Mouse (Mus musculus): ENCODE results near the gene Hoxc6. TPM values are rescaled to one million over a fixed set of nuclear protein-coding genes. Genes with fewer than 3 reads are reported as not detected.

Hoxc6 gene
- total RNA-seq, 2 experiments from 2014 or later: not detected

DNA sequence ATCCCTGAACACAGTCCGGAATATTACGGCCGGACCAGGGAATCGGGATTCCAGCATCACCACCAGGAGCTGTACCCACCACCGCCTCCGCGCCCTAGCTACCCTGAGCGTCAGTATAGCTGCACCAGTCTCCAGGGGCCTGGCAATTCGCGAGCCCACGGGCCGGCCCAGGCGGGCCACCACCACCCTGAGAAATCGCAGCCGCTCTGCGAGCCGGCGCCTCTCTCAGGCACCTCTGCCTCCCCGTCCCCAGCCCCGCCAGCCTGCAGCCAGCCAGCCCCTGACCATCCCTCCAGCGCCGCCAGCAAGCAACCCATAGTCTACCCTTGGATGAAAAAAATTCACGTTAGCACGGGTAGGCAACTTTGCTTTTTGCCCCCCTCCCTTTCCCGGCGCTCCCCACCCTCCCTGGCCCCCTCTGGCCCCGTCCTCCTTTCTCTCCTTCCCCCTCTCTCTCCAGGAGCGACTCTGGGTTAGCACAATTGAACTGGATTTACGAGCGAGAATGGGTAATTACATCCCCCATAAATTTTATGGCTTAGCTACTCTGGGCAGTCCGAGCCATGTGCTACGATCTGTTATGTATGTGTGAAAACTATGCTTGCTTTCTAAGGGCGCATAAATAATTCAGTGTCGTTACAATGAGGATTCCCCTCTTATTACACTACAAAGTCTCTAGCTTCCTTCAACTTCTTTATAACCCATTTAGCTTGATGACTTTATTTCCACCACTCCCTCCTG lies 36.9 kb downstream of the Hoxc6 start:
- DNase-seq (ENCODE audit: low spot score in 2 of 2): no peak

- no peak for DNase-seq (ENCODE audit: low spot score in 2 of 2)
Measured at GRCm38 (mm10) chr15:103035548-103035881, 37.5 kb downstream of the Hoxc6 start.

- DNase-seq (ENCODE audit: low spot score in 2 of 2): no peak
Measured at GRCm38 (mm10) chr15:103037579-103037978, 39.5 kb downstream of the Hoxc6 start.

DNA sequence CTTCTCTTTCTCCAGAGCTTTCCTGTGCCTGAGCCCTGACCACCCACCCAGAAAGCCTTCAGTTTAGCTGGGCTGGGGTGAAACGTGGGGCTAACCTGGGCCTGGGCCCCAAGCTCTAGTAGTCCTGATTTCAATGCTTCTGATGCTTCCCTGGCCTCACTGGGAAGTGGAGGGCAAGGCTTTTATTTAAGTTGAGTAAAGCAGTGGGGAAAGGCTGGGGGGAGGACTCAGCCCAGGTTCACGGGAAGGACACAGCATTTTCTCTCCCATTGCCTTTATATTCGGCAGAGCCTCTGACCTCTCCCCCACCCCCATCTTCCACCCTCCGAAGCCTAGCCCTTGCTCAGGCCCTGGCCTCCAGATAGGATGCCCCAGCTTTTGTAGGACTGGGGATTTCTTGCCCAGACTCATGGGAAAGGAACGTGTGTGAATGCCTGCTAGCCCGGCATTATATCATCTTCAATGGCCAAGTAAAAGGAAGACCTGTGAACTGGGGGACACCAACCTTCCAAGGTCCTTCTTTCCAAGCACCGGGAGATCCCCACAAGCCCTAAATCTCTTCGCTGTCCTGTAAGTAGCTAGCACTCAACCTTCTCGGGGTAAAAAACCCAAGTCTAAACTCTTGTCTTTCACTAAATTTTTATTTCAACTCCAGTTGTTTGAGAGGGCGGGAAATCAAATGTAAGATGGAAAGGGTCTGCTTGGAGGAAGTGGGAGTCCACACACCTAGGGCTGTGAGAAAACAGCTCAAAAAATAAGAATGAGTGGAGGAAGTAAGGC lies 40.8 kb downstream of the Hoxc6 start:
- DNase-seq (ENCODE audit: low spot score in 2 of 2): no peak

DNA sequence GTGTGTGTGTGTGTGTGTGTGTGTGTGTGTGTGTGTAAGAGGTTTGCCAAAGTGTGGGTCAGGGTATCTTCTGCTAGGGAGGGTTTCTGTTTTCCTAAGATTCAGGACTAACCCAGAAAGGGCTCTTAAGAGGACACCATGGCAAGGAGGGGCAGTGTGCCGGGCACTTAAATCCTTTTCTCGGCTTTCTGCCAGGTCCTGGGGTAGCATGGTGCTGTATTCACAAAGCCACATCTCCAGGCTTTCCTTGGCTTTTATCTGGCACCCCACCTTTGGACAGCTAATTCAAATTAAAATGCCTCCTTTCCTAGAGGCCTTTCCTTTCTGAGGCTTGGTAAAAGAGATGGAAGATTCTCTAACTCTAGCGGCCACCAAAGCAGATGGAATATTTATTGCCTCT lies 41.6 kb downstream of the Hoxc6 start:
- no peak for DNase-seq (ENCODE audit: low spot score in 2 of 2)

- DNase-seq (ENCODE audit: low spot score in 2 of 2): no peak
Measured at GRCm38 (mm10) chr15:103040601-103041000, 42.5 kb downstream of the Hoxc6 start.

- no peak for DNase-seq (ENCODE audit: low spot score in 2 of 2)
Measured at GRCm38 (mm10) chr15:103041613-103042012, 43.6 kb downstream of the Hoxc6 start.

GRCm38 (mm10) chr15:103042209-103042608 lies 44.2 kb downstream of the Hoxc6 start:
- no peak for DNase-seq (ENCODE audit: low spot score in 2 of 2)

- no peak for DNase-seq (ENCODE audit: low spot score in 2 of 2)
Measured at GRCm38 (mm10) chr15:103051670-103052069, 53.6 kb downstream of the Hoxc6 start.

GRCm38 (mm10) chr15:103053210-103053609 lies 55.2 kb downstream of the Hoxc6 start:
- no peak for DNase-seq (ENCODE audit: low spot score in 2 of 2)

- no peak for DNase-seq (ENCODE audit: low spot score in 2 of 2)
Measured at GRCm38 (mm10) chr15:103056396-103056795, 58.3 kb downstream of the Hoxc6 start.

- DNase-seq (ENCODE audit: low spot score in 2 of 2): no peak
Measured at GRCm38 (mm10) chr15:103058715-103059114, 60.7 kb downstream of the Hoxc6 start.

GRCm38 (mm10) chr15:103059393-103059992 lies 61.4 kb downstream of the Hoxc6 start:
- no peak for DNase-seq (ENCODE audit: low spot score in 2 of 2)

- no peak for DNase-seq (ENCODE audit: low spot score in 2 of 2)
Measured at GRCm38 (mm10) chr15:103060021-103060340, 61.9 kb downstream of the Hoxc6 start.

DNA sequence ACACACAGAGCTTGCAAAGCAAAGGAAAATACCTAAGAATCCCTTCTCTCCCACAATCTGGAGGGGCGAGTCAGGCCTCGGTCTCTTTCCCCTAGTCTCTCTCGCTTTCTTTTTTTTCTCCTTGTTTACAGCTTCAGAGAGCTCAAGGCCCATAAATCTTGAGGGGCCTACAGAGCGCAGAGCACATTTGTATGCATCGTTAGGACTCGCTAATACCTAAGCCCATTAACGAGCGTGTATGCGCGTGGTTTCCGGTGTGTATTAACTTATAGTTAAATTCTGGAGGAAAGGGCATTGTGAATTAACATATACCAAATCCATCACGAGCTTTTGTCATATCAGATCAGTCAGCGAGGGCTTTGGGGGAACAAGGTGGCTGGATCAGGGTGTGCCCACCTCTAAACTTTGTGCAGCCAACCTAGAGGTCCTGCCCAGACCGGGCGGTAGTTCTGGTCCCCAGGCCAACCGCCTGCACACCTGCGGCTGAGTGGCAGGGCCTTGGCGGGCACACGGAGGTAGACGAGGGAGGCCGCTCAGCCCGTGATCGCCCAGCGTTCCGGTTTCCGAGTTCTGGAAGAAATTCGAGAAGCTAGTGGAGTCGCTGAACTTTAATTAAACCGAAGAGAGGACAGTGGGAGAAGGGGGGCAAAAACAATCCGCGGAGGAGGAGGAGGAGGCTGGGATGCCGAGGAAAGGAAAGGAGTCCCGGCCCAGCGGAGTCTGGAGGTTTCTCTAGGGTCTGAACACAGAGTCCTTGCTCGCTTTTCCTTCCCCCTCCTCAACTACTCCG lies 62.5 kb downstream of the Hoxc6 start:
- no peak for DNase-seq (ENCODE audit: low spot score in 2 of 2)

DNA sequence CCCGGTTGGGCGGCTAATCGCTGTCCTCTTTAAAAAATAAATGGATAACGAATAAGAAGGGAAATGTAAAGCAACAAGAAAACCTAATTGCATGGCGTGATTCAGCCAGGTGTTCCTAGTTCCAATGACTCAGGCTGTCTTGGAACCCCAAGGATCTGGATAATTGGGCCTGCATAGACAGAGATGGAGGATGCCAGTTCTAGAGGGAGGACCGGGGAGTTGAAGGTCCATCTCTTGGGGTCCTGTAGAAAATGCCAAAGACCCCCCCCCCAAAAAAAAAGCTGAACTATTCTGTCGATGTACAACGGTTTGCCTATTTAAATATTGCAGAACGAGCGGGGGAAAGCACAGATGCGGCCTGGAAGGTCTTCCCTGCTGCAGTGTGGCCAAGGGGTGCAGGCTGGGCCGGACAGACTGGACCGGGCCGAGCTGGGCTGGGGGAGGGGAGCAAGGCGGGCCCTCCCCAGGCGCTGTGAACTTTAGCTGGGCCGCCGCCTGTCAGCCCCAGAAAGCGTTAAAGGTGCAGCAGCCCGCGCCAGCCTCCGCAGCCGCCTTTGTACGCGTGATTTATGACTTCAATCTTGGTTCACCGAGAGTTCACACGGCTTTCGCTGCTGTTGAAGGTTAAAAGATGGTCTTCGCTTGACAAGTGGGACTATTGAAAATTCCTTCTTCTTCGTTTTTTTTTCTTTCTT lies 63.2 kb downstream of the Hoxc6 start:
- DNase-seq (ENCODE audit: low spot score in 2 of 2): no peak

Small RNA genes within 50 kb of the gene (microRNA-seq; reads per million reads assigned to microRNA genes)
- gene Mir196a-2 (0 to 0.98 reads per million in 2 experiments), gene Mir615 (0.89 to 0.98 reads per million in 2 experiments)

Other genes starting within 250 kb of the Hoxc6 start
- gene Hoxc13, start 77.2 kb upstream of the Hoxc6 start, total RNA-seq (2021): not detected
- gene Hoxc12, start 61.5 kb upstream of the Hoxc6 start, total RNA-seq (2021): not detected
- not detected for gene Hoxc11, start 43.8 kb upstream of the Hoxc6 start, total RNA-seq (2021)
- not detected for gene Hoxc10, start 31.5 kb upstream of the Hoxc6 start, total RNA-seq (2021)
- not detected for gene Hoxc5, start 30.8 kb upstream of the Hoxc6 start, total RNA-seq (2021)
- gene Hoxc9, start 21.8 kb upstream of the Hoxc6 start, total RNA-seq (2021): not detected
- gene Hoxc8, start 7.7 kb upstream of the Hoxc6 start, total RNA-seq (2021): not detected
- not detected for gene Hoxc4, start 20.7 kb downstream of the Hoxc6 start, total RNA-seq (2021)
- gene Smug1, start 168.8 kb downstream of the Hoxc6 start, total RNA-seq (2021): 10 to 100 TPM; 15.1 to 17.4 TPM
- 100 to 1,000 TPM; 181 to 188 TPM for gene Cbx5, start 241.6 kb downstream of the Hoxc6 start, total RNA-seq (2021)
- 100 to 1,000 TPM; 399 to 417 TPM for gene Hnrnpa1, start 242.2 kb downstream of the Hoxc6 start, total RNA-seq (2021)